Mouse (Mus musculus) spleen, adult 2 months (tissue): ENCODE data around the gene Elmo1. TPM values are rescaled to one million over a fixed set of nuclear protein-coding genes. Genes with fewer than 3 reads are reported as not detected.

Experiments used
- DNase-seq, 2 experiments: peaks; one replicate each; pipeline versions ENCODE4 v3.0.0 to v3.0.0-alpha.2; 2012 to 2021; ENCODE audit warnings: low spot score in 2 of 2, low read depth in 1 of 2
- H3K27ac ChIP-seq: fragments of 200-500 bp; 2 replicates; pipeline ENCODE4 v1.5.1; 2012; ENCODE audit warnings: low read length, inconsistent platforms; ENCODE audit not compliant: insufficient read depth
- H3K27me3 ChIP-seq: fragments of 200-500 bp; 2 replicates; pipeline ENCODE4 v1.6.1; 2012; ENCODE audit warnings: mild to moderate bottlenecking, moderate library complexity, low read length, inconsistent platforms; ENCODE audit not compliant: control insufficient read depth, insufficient read depth
- H3K36me3 ChIP-seq: fragments of 200-500 bp; 2 replicates; pipeline ENCODE4 v1.6.1; 2012; ENCODE audit warnings: mild to moderate bottlenecking, low read length, inconsistent platforms; ENCODE audit not compliant: control insufficient read depth, insufficient read depth
- H3K4me1 ChIP-seq: fragments of 200-500 bp; 2 replicates; pipeline ENCODE4 v1.6.1; 2011; ENCODE audit warnings: inconsistent platforms; ENCODE audit not compliant: control insufficient read depth, insufficient read depth, insufficient read length
- H3K4me3 ChIP-seq: fragments of 200-500 bp; 2 replicates; pipeline ENCODE4 v1.5.1; 2011; ENCODE audit warnings: mild to moderate bottlenecking, inconsistent platforms; ENCODE audit not compliant: insufficient read depth, insufficient read length; ENCODE audit errors: extremely low read depth
- CTCF ChIP-seq: fragments of 200-500 bp; IDR thresholded peaks from 2 replicates; pipeline ENCODE4 v1.5.1; 2011; ENCODE audit warnings: mild to moderate bottlenecking, inconsistent platforms; ENCODE audit not compliant: insufficient read depth, insufficient read length, insufficient replicate concordance; ENCODE audit errors: extremely low read depth
- POLR2A ChIP-seq: fragments of 200-500 bp; IDR thresholded peaks from 2 replicates; pipeline ENCODE4 v1.6.1; 2011; ENCODE audit warnings: low read depth, low read length, inconsistent platforms
- WGBS: fragments of 180-500 bp; shearing (Covaris S2); methylation state at CpG from one replicate; pipeline ENCODE4 v1.1.7; 2018; 5-methylcytosine and 5-hydroxymethylcytosine counted together
- polyA plus RNA-seq: library from polyadenylated mRNA; depleted of rRNA; stranded (reverse); fragments of >200 nt; gene quantifications from 2 replicates; pipeline ENCODE4 v1.2.3, GENCODE M21; 2012

The Elmo1 gene
- polyA plus RNA-seq, 1 experiment: 33.3 TPM

- Histone ChIP-seq H3K4me3 (no peak overlapping the region), H3K27ac (no peak overlapping the region), H3K4me1 (no peaks in the 10 kb centered on the region), H3K36me3 (no peaks in the 10 kb centered on the region; the same call in 1 of the 2 replicates), H3K27me3 (no peaks in the 10 kb centered on the region)
- TF ChIP-seq POLR2A (no peak), CTCF (no peak)
- WGBS: 90% methylated on average over 2 of the region's 2 CpGs
- no peak for DNase-seq
Observed at GRCm38 (mm10) chr13:20384846-20385245, 294.4 kb downstream of the Elmo1 start.

GRCm38 (mm10) chr13:20385423-20385822 lies 295.0 kb downstream of the Elmo1 start:
- no peaks in the 10 kb centered on the region for H3K27me3 ChIP-seq
- 81% methylated on average over 2 of the region's 2 CpGs for WGBS
- no peak for DNase-seq
- no peaks in the 10 kb centered on the region; the same call in 1 of the 2 replicates for H3K36me3 ChIP-seq
- H3K4me1 ChIP-seq: no peaks in the 10 kb centered on the region
- H3K4me3 ChIP-seq: no peak overlapping the region
- no peak for TF ChIP-seq POLR2A
- TF ChIP-seq CTCF: no peak
- no peak overlapping the region for H3K27ac ChIP-seq

- 85% methylated on average over 4 of the region's 4 CpGs for WGBS
- no peak for DNase-seq
- H3K36me3 ChIP-seq: no peaks in the 10 kb centered on the region; the same call in 1 of the 2 replicates
- no peak overlapping the region for H3K4me3 ChIP-seq
- no peaks in the 10 kb centered on the region for H3K27me3 ChIP-seq
- no peaks in the 10 kb centered on the region for H3K4me1 ChIP-seq
- no peak for TF ChIP-seq POLR2A
- no peak for TF ChIP-seq CTCF
- no peak overlapping the region for H3K27ac ChIP-seq
Observed at GRCm38 (mm10) chr13:20386462-20387141, 296.2 kb downstream of the Elmo1 start.

GRCm38 (mm10) chr13:20392824-20393598 lies 302.6 kb downstream of the Elmo1 start:
- DNase-seq: no peak
- Histone ChIP-seq H3K4me3 (no peak overlapping the region), H3K36me3 (no peaks in the 10 kb centered on the region; the same call in 1 of the 2 replicates), H3K4me1 (no peaks in the 10 kb centered on the region), H3K27ac (no peak overlapping the region), H3K27me3 (no peaks in the 10 kb centered on the region)
- 91% methylated on average over 3 of the region's 3 CpGs for WGBS
- TF ChIP-seq POLR2A (no peak), CTCF (no peak)

- Histone ChIP-seq H3K4me3 (no peak overlapping the region), H3K36me3 (0 out of 2 replicates have a peak, but pooled peaks cover 1% of the 10 kb centered on the region), H3K27ac (no peak overlapping the region), H3K4me1 (no peaks in the 10 kb centered on the region), H3K27me3 (no peaks in the 10 kb centered on the region)
- WGBS: 90% methylated on average over 3 of the region's 3 CpGs
- TF ChIP-seq POLR2A (no peak), CTCF (no peak)
- no peak for DNase-seq
Observed at GRCm38 (mm10) chr13:20397744-20398143, 307.3 kb downstream of the Elmo1 start.

- H3K4me3 ChIP-seq: no peak overlapping the region
- no peaks in the 10 kb centered on the region for H3K27me3 ChIP-seq
- no peaks in the 10 kb centered on the region for H3K4me1 ChIP-seq
- H3K27ac ChIP-seq: no peak overlapping the region
- 0 out of 2 replicates have a peak, but pooled peaks cover 1% of the 10 kb centered on the region for H3K36me3 ChIP-seq
- TF ChIP-seq POLR2A (no peak), CTCF (no peak)
- WGBS: 90% methylated on average over 4 of the region's 4 CpGs
- no peak for DNase-seq
Observed at GRCm38 (mm10) chr13:20398311-20398710, 307.9 kb downstream of the Elmo1 start.

- H3K4me1 ChIP-seq: no peaks in the 10 kb centered on the region
- peaks cover 2% of the 10 kb centered on the region for H3K36me3 ChIP-seq
- no peak overlapping the region for H3K4me3 ChIP-seq
- no peaks in the 10 kb centered on the region for H3K27me3 ChIP-seq
- no peak for DNase-seq
- no peak for TF ChIP-seq POLR2A
- TF ChIP-seq CTCF: no peak
- H3K27ac ChIP-seq: no peak overlapping the region
- WGBS: 85% methylated on average over 3 of the region's 3 CpGs
Observed at GRCm38 (mm10) chr13:20404530-20404929, 314.1 kb downstream of the Elmo1 start.
